Mouse (Mus musculus): ENCODE data around the gene Islr2.
"Not testable (repeated sequence)": the region's sequence is repeated elsewhere in the genome, so short reads cannot be mapped to it uniquely, and the experiment has no call there.

Islr2 gene

DNA sequence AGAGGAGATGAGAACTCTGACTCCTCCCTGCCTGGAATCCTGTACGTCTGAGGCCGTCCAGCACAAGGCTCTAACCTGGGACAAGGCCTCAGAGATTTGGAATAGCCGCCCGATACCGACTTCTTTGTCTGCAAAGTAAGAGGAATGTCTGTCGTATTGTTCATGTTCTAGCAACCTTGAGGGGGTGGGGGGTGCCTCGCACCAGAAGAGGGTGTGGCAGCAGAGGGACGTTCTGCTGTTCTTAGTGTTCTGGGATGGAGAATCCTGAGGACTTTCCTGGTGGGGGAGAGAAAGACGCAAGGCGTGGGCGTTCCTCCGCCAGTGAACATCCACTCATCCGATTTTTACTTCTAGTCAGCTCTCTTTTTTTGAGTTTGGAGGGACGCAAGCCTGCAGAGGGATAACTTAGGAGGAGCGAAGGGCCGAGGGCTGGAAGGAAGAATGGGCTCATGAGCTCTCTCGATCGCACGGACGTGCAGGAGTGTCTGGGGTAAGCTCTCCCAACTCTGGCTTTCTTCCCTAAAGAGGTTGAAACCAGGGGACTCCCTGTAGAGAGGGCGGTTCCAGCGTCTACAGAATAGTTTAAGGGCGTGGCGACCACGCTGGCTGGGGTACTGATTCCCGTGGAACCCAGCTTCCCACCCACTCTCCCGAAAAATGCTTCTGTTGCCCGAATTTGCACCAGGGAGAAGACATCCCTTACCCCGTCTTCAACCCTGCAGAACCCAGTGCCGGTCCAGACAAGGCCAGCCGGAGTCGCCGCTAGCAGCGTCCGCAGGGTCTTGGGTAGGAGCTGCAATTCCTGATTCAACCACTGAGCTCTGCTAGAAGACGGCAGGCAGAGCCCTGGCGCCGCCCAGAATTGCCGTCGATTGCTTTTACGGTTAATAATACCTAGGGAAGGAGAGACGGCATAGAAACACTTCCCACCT is at the start of gene Islr2, which contains the start of gene Islr:
TSS of gene Islr2 (minus strand) at position 804 of the 932 bp plus-strand sequence.
TSS of gene Islr (minus strand) at position 791 of the 932 bp plus-strand sequence.
- DNase-seq (ENCODE audit: low read depth, low spot score): peak; percentile 64

DNA sequence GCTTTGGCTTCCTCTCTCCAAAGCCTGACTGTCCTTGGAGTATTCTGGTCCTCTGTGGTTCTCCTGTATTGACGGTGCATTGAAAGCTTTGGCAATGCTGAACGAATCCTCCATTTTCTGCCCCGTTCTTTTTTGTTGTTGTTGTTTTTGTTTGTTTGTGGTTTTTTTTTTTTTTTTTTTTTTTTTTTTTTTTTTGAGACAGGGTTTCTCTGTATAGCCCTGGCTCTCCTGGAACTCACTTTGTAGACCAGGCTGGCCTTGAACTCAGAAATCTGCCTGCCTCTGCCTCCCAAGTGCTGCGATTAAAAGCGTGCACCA is 49.6 kb upstream of the Islr2 start:
- not testable (repeated sequence) for DNase-seq (ENCODE audit: low read depth, low spot score)

DNA sequence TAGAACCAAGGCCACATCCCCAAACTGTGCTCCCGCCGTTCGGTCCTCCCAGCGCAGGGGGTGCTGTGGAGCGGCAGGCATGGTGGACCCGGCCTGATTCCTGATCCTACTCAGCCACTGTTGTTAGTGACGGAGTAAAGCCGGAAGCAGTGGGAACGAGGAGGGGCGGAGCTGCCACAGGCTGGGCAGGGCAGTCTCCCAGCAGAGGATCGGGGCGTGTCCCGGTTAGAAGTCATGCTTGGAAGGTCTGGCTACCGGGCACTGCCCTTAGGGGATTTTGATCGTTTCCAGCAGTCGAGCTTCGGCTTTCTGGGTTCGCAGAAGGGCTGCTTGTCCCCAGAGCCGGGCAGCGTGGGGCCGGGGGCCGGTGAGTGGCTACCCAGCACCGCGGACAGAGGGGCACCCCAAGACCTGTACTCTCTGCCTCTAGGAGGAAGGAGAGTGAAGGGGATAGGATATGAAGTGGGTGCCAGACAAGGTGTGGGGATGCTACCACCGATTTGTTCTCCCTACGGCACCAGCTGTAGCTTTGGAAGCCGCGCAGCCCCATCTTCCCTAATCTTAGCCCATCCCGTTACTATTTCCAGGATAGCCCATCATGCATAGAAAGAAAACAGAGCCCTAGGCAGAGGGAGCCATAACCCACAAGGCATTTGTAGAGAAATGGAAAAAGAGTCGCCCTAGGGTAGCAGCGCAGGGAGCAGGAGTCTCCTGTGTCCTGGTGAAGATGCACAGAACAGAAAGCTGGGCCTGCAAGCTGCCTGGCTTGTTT is 49.1 kb upstream of the Islr2 start, which contains the start of gene Stoml1:
TSS of gene Stoml1 (plus strand) at position 132 of the 772 bp plus-strand sequence.
- peak; percentile 83 for DNase-seq (ENCODE audit: low read depth, low spot score)

DNA sequence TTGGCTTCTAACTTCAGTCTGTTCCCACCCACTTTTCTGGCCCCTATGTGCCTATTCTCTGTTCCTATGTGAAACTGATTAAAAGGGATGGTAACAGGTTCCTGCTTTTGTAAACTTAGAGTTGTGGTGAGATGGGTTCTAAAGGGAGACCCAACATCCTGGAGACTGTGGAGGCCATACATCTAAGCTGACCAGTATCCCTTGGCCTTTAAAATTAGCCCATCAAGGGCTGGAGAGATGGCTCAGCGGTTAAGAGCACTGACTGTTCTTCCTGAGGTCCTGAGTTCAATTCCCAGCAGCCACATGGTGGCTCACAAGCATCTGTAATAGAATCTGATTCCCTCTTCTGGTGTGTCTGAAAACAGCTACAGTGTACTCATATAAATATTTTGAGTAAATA is 46.6 kb upstream of the Islr2 start:
- DNase-seq (ENCODE audit: low read depth, low spot score): not testable (repeated sequence)

DNA sequence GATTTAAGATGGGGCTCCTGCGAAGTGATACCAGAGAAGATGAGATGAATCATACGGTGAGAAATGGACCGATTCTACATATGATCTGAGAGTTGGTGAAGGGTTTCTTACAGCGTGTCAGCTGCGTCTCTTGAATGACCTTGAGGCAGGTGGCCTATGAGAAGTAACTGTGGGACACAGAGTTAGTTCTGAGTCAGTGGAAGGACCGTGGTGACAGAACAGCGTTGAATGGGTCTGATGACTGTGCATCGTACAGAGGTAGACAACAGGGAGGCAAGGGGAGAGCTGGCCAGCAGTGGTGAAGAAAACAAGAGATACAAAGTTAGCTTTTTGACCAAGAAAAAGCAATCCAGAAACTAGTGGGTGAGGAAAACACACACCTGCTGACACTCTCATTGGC is 46.2 kb upstream of the Islr2 start:
- DNase-seq (ENCODE audit: low read depth, low spot score): no peak

DNA sequence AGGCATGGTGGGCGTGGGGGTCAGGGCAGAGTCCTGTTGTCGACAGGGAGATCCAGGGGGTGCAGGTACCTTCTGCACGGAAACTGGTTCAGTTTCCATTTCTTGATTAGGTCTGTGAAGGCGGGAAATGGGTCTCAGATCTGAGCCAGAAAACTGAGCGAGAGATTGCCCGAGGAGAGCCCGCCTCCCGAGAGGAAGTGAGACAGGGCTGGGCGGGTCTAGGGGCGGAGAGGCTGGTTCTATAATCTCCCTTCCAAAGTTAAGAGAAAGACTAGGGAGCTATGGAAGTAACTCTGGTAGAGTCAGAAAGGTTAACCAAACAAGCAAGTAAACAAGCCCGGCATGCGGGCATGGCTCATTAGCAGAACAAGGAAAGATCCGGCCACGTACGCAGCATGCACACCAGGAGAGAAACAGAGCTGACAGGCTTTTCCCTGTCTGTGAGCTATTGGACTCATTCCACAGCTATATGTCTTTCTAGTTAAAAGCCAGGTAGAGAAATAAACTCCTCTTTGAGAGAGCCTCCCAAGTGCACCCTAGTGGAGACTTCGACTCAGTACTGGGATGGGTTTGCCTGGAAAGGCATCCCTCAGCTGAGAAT is 45.6 kb upstream of the Islr2 start, which contains the start of gene Pml:
TSS of gene Pml (minus strand) at position 195 of the 601 bp plus-strand sequence.
- no peak for DNase-seq (ENCODE audit: low read depth, low spot score)

DNA sequence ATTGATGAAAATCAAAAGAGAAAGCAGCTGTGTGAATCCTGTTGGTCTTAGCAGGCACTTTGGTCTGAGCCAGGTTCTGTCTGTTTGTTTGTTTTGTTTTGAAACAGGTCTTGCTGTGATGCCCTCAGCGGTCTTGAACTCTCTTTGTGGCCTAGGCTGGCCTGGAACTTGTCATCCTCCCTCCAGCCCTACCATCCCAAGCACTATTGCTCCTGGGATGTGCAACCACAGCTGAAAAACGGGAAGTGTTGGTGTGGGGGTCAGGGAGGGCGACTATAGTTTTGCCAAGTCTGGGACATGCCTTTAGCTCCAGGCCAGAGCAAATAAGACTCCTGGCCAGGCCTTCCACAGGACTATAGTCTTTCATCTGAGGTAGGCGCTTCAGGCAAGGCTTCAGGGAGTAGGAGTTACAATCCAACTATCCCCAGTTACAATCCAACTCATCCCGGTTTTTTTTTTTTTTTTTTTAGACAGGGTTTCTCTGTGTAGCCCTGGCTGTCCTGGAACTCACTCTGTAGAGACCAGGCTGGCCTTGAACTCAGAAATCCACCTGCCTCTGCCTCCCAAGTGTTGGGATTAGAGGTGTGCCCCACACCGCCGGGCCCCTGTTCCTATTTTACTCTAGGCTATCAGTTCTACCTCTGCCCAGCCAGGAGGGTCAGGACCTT is 44.8 kb upstream of the Islr2 start:
- DNase-seq (ENCODE audit: low read depth, low spot score): no peak

DNA sequence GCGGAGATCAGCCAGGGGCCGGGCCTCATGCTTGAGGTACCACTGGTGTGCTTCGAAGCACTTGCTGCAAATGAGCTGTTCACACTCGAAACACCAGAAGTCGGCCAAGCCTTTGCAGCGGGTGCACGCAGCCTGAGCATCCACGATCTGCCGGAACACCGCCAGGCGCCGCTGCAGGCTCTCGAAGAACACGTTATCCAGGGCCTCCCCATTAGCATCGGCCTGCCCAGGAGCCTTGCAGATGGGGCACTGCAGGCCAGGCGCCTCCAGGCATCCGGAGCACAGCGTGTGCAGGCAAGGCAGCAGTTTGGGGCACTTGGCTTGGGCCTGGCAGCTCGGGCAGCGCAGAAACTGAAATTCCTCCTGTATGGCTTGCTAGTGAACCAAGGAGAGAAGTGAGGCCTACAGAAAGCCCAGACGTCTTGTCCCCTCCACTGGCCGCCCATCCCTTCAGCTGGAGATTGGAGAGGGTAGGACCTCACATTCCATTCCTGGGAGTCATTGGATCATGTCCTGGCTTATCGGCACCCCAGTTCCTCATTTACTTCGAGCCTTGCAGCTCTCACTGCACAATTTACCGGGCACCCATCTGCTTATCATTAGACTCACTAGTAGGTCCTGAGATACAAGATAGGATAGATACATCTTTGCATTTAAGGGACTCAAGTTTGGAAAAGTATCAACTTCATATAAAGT is 43.1 kb upstream of the Islr2 start:
- peak; percentile 69 for DNase-seq (ENCODE audit: low read depth, low spot score)

DNA sequence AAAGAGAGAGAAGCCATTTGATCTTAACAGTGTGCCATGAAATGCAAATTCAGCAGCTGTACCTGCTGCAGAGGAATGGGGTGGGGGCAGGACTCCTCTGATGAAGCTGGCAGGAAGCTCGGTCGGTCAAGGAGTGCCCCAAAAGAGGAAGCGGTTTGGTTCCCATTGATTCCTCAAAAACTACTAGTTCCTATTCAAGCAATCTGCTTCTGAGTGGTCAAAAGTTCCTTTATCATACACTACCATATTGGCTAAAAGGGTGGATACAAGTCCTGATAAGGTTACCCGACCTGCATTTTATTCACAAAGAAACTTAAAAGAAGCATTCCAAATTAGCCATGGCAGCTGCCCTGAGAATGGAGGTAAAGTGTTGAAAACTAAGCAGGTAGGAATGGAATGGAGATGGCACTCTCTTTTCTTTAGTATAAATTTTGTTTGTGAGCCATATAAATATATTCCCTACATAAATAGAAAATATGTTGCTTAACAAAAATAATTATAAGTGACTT is 42.0 kb upstream of the Islr2 start:
- no peak for DNase-seq (ENCODE audit: low read depth, low spot score)

DNA sequence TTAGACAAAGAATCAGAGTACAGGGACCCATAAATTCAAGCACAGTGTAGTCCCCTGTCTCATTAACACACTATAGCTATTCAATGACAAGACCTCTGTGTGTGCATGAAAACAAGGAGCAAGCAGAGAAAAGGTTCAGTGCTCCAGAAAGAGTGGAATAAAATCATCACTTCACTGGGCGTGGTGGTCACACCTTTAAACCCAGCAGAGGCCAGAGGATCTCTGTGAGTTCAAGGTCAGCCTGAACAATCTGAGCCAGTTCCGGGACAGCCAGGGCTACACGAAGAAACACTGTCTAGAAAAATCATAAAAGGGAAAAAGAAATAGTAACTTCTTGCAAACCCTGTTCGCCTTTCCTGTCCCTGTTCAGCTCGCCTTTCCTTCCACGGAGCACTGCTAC is 39.6 kb upstream of the Islr2 start:
- DNase-seq (ENCODE audit: low read depth, low spot score): no peak

DNA sequence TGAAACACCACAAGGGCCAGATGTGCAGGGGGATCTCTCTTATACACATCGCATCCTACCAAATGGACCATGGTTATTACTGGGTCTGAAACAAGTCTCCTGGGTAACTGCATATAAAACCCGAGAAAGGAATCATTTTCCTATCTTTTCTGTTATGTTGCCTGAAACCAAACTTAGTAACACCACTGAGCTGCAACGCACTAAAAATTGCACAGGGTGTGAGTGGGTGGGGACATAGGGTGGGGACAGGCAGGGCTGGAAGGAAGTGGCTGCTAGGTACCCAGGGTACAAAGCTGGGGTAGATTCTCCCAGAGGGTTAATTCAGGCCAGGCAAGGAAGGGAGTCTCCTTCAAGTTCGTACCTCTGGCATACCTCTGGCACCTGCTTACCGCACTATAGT is 38.6 kb upstream of the Islr2 start:
- DNase-seq (ENCODE audit: low read depth, low spot score): no peak

DNA sequence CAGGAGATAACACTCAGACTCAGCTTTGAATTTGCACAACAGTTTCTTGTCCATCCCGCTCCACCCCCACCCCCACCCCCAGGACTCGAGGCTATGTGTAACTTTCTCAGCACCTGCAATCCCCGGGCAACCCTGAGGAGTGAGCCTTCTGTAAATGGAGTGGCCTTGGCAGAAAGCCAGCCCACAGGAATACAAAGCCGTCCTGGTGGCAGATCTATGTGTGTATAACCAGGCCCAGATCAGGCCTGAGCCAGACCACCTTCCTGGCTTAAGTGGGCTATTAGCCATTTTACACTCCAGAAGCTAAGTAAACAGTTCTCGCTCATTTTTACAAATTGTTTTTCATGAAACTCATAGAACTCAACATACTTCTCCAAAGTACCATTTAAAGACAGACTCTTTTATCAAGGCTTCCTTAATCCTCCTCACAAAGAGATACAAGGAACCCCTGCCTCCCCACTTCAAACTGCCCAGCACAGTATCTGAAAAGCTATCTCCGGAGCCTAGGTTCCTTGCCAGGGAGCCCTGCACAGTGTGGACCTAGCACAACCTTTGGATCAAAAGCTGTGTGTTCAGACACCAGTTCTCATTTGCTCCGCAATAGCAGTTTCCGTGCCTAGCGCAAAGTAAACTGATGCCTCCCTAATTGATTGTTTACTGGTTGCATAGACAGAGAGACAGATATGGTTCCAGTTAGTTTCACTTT is 37.8 kb upstream of the Islr2 start:
- DNase-seq (ENCODE audit: low read depth, low spot score): no peak

DNA sequence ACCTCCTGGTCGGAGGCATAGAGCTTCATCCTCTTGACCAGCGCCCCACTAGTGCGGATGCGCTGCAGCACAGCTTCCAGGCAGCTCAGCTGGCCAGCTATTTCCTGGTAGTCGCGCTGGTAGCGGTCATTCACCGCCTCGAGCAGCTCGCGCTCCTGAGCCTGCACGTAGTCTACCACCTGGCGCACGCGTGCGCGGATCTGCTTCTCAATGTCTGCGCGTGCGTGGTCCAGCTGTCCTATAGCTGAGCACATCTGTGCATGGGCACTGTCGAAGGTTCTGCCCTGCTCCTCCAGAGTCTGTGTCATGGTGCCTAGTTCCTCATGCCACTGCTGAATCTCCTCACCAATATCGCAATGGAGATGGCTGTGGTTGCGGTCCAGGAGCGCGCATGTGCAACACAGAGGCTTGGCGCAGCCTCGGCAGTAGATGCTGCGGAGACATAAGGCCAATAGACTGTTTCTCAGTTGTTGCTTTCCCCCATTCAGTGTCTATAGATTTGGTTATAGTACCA is 30.4 kb upstream of the Islr2 start:
- no peak for DNase-seq (ENCODE audit: low read depth, low spot score)

DNA sequence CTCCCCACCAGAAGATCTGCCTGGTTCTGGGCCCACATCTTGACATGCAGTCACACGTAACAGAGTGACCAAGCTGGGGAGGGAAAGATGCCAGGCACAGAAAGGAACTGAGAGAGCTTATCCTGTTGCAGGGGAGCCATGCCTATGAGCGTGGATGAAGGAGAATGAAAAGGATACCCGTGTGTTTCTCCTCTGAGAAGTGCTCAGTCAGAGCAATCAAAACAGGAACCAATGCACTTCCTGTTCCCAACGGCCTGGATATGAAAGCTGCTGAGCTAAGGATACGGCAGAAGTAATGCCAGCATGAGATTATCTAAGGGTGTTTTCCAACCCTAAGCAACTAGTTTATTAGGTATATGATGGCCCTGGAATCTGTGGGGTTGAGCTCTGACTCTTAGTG is 28.3 kb upstream of the Islr2 start:
- DNase-seq (ENCODE audit: low read depth, low spot score): no peak

DNA sequence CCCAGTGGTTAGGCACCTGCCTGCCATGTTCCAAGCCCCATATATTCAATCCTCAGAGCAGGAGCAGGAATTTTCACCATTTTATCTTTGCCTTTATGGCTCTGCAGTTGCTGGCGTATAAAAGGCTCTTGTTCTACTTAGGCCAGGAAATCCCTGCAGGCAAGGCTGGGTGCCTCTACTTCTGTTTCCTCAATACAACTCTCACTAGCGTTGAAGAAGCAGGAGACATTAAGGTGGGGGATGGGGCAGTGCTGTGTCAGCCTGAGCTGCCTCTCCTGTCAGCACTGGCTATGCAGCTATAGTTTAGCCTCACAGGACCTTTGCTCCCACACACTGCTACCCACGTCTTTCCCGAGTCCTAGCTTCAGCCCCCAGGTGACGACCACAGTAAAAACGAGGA is 27.6 kb upstream of the Islr2 start:
- no peak for DNase-seq (ENCODE audit: low read depth, low spot score)

DNA sequence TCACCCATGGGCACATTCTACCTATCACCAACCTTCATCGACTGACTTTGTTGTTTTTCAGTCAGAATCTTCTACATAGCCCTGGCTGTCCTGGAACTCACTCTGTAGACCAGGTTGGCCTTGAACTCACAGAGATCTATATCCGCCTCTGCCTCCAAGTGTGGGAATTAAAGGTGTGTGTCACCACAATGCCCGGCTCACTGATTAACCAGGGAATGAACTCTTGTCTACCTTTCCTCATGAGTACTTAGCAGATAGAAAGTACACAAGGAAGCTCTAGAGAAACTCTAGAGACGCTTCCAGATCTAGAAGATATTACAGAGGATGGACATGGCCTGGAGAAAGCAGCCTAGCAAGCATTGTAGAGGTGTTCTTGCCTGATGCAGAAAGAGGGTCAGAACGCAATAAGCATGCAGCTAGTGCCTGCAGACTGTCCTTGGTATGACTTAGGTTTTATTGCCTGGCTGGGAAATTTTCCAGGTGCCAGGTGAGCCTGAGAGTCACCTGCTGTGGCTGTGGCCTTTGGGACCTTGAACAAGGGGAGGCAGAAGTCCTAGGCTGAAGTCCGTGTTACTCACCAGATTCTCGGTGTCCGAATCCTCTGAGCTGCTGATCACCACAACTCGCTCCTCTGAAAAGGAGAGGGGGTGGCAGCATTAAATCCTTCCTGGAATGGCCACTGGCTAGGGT is 24.8 kb upstream of the Islr2 start:
- DNase-seq (ENCODE audit: low read depth, low spot score): no peak

DNA sequence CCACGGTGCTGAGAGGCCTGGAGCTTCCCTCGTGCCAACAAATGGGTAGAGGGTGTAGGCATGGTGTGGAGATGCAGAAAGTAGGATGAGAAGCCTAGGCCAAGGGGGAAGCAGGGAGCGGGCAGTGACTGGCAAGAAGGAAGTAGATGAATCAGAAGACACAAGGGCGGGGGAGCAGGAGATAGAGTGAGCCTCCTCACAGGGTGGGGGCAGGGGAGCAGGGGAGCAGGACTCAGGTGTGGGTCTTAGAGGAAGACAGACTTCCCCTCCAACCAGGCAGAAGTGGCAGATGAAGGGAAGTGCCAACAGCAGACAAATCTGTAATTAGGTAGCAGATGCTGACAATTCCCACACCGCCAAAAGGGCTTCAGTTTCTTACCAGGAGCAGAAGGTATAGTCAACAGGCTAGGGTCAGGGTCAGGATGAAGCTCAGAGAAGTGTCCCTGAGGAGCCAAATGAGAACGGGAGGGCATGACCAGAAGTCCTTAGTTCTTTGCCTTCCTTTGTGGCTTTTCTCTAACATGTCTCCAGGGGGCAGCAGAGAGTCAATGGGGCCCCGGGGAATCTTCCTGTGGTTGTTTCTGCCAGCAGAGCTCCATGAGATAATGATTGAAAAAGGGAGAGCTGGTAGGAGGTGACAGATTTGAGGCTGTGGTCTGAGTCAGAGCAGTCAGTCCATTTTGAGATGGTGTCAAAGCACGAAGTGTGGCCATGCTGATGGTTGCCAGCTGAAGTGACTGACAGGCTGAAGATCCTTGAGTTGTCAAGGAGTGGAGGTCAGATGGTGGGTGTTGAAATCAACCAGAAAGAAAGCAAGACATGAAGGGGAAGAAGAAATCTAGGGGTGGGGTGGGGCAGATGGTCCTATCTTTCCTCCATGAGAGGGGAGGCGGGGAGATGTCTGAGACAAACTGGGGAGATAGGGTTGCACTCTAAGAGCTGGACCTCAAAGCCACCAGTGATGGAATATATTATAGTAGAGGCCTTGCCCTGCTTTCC is 22.1 kb upstream of the Islr2 start:
- no peak for DNase-seq (ENCODE audit: low read depth, low spot score)

DNA sequence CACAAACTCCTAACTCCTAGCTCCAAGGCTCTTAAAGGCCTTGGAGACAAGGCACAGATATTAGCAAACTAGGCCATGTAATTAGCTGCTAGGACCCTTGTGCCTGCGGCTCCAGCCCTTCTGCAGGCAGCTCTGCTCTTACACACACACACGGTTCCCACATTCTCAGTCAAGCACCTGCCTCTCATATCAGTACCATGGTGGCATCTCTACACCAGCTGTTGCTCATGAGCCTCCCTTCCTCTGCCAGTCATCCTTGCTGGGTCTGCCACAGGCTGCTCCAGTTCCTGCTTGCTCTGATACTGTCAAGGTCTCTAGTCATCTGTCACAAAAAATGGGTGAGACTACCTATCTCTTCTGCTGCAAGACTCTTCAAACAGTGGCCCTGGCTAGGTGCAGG is 20.2 kb upstream of the Islr2 start:
- no peak for DNase-seq (ENCODE audit: low read depth, low spot score)

Data from embryo, embryonic 11.5 days (tissue).